Mouse (Mus musculus) brain, adult 10 weeks (tissue): ENCODE measurements around the gene Fbln5. TPM values are rescaled to one million over a fixed set of nuclear protein-coding genes. Genes with fewer than 3 reads are reported as not detected.

Source experiments
- polyA plus RNA-seq: library from polyadenylated mRNA; stranded (reverse); fragments of 350-450 nt; fragmentation: Illumina TruSeq; extraction: RNeasy Lipid Tissue Mini Kit (QIAGEN cat#74804); gene quantifications from one replicate; pipeline ENCODE4 v1.2.3, GENCODE M21; 2015; ENCODE audit warnings: low read depth, low replicate concordance

Gene Fbln5
- polyA plus RNA-seq: 7.7 TPM

GRCm38 (mm10) chr12:101818608-101819370, at the start of gene Fbln5:
Gene Fbln5 (minus strand): TSS chr12:101819055.

DNA sequence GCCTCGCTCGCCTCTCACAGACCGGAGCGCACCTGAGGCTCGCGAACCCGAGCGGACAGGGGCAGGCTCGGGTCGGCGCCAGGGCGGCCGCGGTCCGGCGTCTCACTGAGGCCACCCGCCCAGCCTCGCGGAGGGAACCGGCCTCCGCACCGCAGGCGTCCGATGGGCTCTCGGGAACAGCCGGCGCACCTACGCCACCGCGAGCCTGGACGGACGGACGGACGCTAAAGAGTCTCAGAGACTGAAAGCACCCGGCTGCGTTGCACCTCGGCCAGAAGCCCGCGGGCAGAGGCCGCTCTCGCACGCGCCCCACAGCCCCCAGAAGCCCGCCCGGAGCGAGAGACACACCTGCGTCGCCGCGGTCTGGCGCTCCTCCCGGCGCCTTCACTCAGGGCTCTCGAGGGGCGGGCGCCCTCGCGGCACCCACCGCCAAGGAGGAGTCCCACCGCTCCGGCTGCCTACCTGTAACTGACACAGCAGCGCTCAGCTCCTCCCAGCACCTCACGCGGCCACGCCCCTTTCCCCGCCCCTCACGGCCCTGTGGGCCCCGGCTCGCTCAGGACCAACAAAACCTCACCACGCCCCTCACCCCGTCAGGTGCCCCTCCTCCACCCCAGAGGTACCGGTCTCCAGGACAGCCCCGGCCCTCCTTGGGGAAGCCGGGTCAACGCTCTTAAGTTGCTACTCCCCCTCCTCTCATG, 100.7 kb downstream of the Fbln5 start, which contains the start of gene Tc2n:
TSS of gene Tc2n (minus strand) at position 470 of the 701 bp plus-strand sequence.

Other genes with a start within 250 kb of the Fbln5 start
- gene Tc2n, start 100.5 kb downstream of the Fbln5 start, polyA plus RNA-seq: 0.37 TPM
- gene Trip11, start 94.2 kb upstream of the Fbln5 start, polyA plus RNA-seq: 13.2 TPM
- gene Atxn3, start 139.2 kb upstream of the Fbln5 start, polyA plus RNA-seq: 15.3 TPM
- 24.0 TPM for gene Cpsf2, start 156.9 kb upstream of the Fbln5 start, polyA plus RNA-seq